Mouse (Mus musculus) urinary bladder, adult 18-20 months (tissue): ENCODE results near the gene Zfand3.

ENCODE experiments used
- DNase-seq, 2 experiments: peaks; one replicate each; pipeline ENCODE4 v3.0.0; 2022; ENCODE audit warnings: low spot score in 2 of 2, mixed read lengths in 2 of 2

The Zfand3 gene

GRCm38 (mm10) chr17:30103641-30104165 is 99.2 kb downstream of the Zfand3 start:
- DNase-seq, result no peak

- no peak for DNase-seq
These were observed 100.8 kb downstream of the Zfand3 start for GRCm38 (mm10) chr17:30105369-30105768.

GRCm38 (mm10) chr17:30110678-30111077 is 106.1 kb downstream of the Zfand3 start:
- no peak for DNase-seq

GRCm38 (mm10) chr17:30111556-30111955 is 107.0 kb downstream of the Zfand3 start:
- DNase-seq, result no peak

DNA sequence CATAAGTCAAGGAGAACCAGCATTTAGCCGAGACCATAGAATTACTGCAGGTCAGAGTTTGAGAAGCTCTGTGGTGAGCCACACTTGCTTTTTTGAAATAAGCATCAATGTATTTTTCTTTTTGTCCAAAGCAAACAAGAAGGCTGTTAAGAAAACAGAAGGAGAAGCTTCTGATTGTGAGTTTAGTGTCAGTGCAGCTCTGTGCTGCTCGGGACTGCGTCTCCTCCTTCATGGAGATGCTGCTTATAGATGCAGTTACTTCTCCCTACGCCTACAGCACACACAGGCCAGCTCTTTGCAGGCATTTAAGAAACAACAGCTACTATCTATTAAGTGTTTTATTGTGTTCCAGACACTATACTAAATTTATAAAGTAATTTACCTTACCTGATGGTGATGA is 107.5 kb downstream of the Zfand3 start:
- DNase-seq, result no peak

DNA sequence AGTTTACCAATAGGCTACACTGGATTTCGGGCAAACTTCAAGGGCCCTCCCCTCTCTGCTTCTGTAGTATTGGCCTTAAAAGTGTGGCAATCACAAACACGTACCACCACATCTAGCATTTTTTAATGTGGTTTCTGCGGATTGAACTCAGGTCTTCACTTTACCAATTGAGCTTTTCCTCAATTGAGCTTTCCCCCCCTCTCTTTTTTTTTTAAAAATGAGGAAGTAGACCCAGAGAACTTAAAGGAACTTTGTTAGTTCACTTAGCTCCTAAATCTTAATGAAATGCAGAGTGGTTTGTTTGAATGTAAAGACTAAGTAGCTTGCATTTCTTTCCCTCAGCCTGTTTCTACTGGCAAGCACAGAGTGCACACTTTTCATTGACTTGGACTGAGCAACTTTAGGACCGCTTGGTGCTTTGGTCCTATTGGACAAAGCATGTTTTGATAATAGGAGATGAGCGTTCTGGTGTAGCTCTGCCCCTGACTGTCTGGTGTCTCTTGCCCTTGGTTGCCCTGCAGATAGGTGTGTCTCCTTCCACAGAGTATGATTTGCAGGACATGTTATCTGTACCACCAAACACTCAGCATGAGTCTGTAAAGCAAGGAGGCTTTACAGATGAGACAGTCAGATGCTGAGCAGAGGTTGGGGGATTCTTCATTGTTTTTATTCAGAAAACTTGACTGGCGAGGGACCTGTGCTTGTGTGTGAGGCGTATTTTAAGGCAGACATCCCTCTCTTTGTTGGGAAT is 108.2 kb downstream of the Zfand3 start:
- DNase-seq, result no peak

GRCm38 (mm10) chr17:30114761-30115160 is 110.2 kb downstream of the Zfand3 start:
- DNase-seq, result no peak

DNA sequence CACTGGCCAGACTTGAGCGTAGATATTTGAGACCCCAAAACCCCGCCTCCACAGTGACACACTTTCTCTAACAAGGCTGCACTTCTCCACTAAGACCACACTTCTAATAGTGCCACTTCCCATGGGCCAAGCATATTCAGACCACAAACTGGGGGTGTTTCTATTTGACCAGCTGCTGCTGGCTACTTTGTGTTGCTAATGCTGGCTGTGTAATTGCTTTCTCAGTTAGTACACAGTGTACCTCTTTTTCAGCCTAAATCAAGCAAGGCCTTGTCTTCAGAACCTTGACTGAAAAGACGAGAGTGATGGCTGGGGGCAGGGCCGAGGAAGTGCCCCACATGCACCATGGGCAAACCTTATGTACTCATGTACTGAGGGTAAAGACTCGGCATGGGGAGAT is 111.7 kb downstream of the Zfand3 start:
- no peak for DNase-seq

DNA sequence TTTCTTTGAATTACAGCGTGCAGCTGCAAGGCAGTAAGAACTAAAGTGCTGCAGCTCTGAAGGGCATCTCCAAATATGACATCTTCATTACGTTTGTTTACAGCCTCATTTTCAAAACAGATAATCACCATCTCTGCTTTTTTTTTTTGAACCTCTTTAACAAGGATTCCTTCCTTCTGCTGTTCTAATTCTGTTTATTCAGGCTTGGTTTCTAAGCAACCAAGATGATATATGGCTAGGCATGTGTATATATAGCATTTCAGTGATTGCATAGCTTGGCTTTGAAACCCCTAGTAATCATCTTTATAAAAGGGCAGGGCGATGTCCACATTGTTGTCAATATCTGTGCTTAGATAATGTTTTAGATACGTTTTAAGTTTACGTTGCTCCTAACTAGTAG is 113.5 kb downstream of the Zfand3 start:
- no peak for DNase-seq

DNA sequence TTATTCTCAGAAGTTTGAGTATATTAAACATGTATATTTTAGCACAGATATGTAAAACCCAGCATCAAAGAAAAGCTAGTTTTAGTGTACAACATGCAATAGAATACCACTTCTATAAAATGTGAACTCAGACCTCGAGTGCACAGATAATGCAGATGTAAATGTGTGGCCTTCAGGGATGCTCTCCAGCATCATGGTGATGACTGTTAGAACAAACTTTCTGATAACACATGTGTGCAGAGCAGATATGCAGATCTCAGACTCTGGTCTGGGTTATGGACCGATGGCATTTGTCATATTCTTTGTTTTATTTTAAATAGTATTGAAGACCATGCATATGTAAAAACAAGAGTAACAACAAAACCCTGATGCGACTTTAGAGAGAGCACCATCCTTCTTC is 117.7 kb downstream of the Zfand3 start:
- DNase-seq, result no peak

DNA sequence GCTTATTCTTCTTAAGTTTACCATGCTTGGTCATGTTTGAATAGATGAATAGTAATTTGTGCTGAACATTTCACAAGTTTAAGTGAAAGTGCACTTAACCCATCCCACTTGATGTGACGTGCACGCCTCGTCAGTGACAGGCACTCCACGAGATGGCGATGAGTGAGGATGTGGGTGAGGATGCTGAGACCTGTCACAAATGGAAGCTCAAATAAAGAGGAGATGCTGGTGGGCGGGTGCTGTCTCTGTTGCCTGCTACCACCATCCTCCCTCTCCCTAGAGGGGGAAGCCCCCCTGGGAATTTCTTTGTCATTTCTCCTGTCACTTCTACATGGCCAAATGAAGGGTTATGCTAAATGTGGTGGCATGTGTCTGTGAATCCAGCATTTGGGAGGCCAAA is 123.9 kb downstream of the Zfand3 start:
- DNase-seq, result no peak

DNA sequence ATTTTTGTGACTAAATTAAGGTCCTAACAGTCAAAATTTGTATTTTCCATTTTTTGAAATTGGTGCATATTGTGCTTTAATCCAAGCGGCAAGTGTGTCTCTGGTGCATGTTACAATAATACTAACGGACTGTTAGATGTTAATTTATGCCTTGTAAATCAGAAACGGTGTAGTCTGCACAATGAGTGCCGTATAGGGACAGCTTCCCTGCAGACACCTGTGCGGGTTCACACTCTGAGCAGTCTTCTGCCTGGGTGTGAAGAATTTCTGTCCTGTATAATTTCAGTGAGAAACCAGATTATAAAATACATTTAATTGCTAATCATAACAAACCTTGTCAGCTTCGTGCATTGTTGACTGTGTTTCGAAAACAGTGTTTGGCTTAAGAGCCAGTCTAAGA is 124.7 kb downstream of the Zfand3 start:
- DNase-seq, result no peak

- DNase-seq, result no peak
These were observed 125.8 kb downstream of the Zfand3 start for GRCm38 (mm10) chr17:30130326-30130725.

- no peak for DNase-seq
These were observed 129.1 kb downstream of the Zfand3 start for GRCm38 (mm10) chr17:30133641-30134040.

GRCm38 (mm10) chr17:30134955-30135735 is 130.6 kb downstream of the Zfand3 start:
- DNase-seq, result no peak

DNA sequence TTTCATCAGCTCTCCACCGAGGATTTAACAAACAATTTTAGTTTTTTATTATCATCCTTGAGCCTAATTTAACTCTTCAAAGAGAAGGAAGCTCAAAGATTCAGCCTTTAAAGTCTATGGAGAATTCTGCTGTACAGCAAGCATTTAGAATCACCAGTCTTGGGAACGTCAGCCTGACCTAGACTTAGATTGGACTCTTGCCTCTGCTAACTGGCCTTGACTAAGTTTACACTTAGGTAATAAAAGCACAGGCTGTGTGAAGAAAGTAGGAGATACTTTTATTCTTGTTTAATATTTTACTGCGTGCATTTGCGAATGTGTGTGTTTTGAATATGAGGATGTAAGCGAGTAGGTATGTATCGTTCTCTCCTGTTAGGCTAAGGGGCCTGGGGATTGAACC is 131.4 kb downstream of the Zfand3 start:
- no peak for DNase-seq

- DNase-seq, result no peak
These were observed 132.2 kb downstream of the Zfand3 start for GRCm38 (mm10) chr17:30136684-30137083.

- no peak for DNase-seq
These were observed 132.6 kb downstream of the Zfand3 start for GRCm38 (mm10) chr17:30137115-30137514.

GRCm38 (mm10) chr17:30144114-30144513 is 139.6 kb downstream of the Zfand3 start:
- no peak for DNase-seq

DNA sequence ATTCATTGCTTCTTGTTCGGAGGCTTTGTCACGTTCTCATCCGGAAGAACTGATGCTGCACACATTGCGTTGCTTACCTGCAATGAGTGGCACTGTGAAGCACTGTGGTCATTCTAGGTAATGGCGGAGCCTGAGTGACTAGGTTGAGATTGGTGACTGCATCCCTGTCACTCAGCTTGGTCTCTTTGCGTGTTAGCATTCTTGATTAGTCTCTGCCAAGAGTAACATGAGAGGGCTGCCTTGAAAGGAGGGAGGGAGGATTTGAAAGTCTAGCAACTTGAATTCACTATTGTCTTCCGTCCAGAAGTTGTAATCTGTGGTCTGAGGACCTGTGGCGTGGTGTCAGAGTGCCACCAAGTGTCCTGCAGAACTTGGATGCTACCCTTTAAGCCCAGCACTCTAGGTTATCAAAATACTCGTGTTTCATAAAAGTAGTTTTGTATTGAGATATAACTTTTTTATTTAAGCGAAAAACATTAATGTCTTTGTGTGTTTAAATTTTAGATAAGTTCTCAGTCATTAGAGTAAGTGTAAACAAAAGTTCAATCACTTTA is 141.1 kb downstream of the Zfand3 start:
- DNase-seq, result no peak

DNA sequence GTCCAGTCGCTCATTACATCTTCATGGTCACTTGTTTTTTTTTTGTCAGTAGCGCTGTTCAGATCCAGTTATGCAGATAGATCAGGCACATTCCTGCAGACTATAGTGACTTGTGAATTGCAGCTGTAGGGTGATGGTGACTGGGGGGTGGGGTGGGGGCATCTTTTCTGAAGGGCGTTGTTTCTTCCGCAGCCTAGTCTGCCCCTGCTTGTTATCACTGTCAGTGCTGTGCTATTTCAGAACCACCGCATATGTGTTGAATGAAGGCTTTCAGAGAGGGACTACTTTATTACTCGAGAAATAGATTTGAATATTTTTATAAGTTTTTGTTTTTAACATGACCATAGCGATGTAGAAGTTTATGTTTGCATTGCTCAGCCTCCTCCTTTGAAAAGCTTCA is 142.0 kb downstream of the Zfand3 start:
- no peak for DNase-seq

- no peak for DNase-seq
These were observed 143.4 kb downstream of the Zfand3 start for GRCm38 (mm10) chr17:30147897-30148296.

DNA sequence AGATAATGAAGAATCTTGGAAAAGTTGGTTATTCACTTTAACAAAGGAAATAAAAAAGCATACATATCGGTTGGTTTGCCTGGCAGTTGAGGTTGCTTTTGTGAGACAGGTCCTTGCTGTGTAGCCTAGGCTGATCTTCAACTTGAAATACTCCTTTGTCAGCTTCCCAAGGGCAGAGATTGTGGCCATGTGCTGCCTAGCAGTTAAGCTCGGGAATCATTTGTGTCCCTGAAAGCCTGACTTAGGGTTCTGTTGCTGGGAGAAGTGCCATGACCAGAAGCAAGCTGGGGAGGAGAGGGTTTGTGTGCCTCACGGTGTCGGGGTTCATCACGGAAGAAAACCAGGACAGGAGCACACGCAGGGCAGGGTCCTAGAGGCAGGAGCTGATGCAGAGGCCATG is 143.8 kb downstream of the Zfand3 start:
- DNase-seq, result no peak
